In the genomic region with DNA sequence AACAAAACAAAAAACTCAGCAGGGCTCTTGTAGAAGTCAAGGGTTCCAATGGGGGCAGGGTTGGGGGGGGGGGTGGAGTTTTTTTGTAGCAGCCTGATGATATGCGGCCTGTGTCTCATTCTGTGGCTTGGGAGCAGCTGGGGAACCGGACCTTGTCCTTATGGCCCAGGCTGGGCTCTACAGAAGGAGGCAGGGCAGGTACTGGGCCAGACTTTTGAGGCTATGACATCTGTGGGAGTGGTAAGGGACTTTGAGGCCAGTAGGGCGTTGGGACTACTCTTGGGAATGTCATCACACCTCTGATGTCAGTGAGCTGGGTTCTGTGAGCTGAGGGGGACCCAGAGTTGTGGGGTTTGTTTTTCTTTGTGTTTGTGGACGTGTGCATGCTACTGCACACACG, we compare ENCODE assay signal across 8 mouse cellular contexts.
DNase-seq lines count a peak whose midpoint lies in the region; ATAC-seq and TF ChIP-seq lines count a peak whose summit lies in the region.

No protein-coding gene starts in this region.

- H3K4me3 ChIP-seq in heart, embryonic 14.5 days (ENCODE audit: control insufficient read depth in 1 of 2, insufficient read depth in 1 of 2, low read depth in 1 of 2, low read length in 2 of 2), result no peak overlapping the region
- no peak overlapping the region for H3K4me3 ChIP-seq in lung, embryonic 16.5 days (ENCODE audit: low read length)
- no peak overlapping the region for H3K4me3 ChIP-seq in intestine, postnatal 0 days (ENCODE audit: low read depth, low read length)
- H3K4me3 ChIP-seq in neural tube, embryonic 15.5 days (replicated peaks), result no peak overlapping the region

- TF ChIP-seq CTCF in intestine, postnatal 0 days (IDR thresholded peaks at IDR 0.05; ENCODE audit: low read depth), result no peak

- H3K9me3 ChIP-seq in heart, embryonic 14.5 days (ENCODE audit: control insufficient read depth, low read length), result no peaks in the 10 kb centered on the region
- H3K9me3 ChIP-seq in lung, embryonic 16.5 days (ENCODE audit: control insufficient read depth, low read length), result no peaks in the 10 kb centered on the region
- no peaks in the 10 kb centered on the region for H3K9me3 ChIP-seq in intestine, postnatal 0 days (ENCODE audit: control insufficient read depth)
- no peaks in the 10 kb centered on the region for H3K9me3 ChIP-seq in neural tube, embryonic 15.5 days (replicated peaks)

- 71% methylated on average over 5 of the region's 5 CpGs for WGBS in heart, embryonic 14.5 days
- WGBS in lung, embryonic 16.5 days, result 70% methylated on average over 5 of the region's 5 CpGs
- WGBS in intestine, postnatal 0 days, result 40% methylated on average over 5 of the region's 5 CpGs
- 51% methylated on average over 5 of the region's 5 CpGs for WGBS in neural tube, embryonic 15.5 days

- H3K36me3 ChIP-seq in heart, embryonic 14.5 days (ENCODE audit: control insufficient read depth, insufficient read depth, low read length), result no peaks in the 10 kb centered on the region
- no peaks in the 10 kb centered on the region for H3K36me3 ChIP-seq in lung, embryonic 16.5 days (ENCODE audit: control insufficient read depth, insufficient read depth, low read length)
- H3K36me3 ChIP-seq in intestine, postnatal 0 days (ENCODE audit: control insufficient read depth, insufficient read depth), result no peaks in the 10 kb centered on the region
- no peaks in the 10 kb centered on the region for H3K36me3 ChIP-seq in neural tube, embryonic 15.5 days

- H3K4me2 ChIP-seq in heart, embryonic 14.5 days (ENCODE audit: low read length), result peak overlapping the region; percentile 40; the same call in 1 of the 2 replicates
- no peak overlapping the region for H3K4me2 ChIP-seq in lung, embryonic 16.5 days (ENCODE audit: low read depth, low read length)
- H3K4me2 ChIP-seq in intestine, postnatal 0 days (replicated peaks; ENCODE audit: low read depth), result no peak overlapping the region; the same call in 1 of the 2 replicates
- H3K4me2 ChIP-seq in neural tube, embryonic 15.5 days, result peak overlapping the region; percentile 93

- no peak for DNase-seq in heart, postnatal 25 days (ENCODE audit: low spot score)
- no peak for DNase-seq in lung, postnatal 14 days
- DNase-seq in thymus, postnatal 36 days, result no peak
- DNase-seq in layer of hippocampus, postnatal 25 days (ENCODE audit: extremely low spot score in 1 of 2, low spot score in 1 of 2), result no peak

- no peaks in the 10 kb centered on the region for H3K27me3 ChIP-seq in heart, embryonic 14.5 days (ENCODE audit: control insufficient read depth, insufficient read depth, low read length)
- no peaks in the 10 kb centered on the region for H3K27me3 ChIP-seq in lung, embryonic 16.5 days (ENCODE audit: control insufficient read depth, insufficient read depth, low read depth, low read length)
- H3K27me3 ChIP-seq in intestine, postnatal 0 days (replicated peaks; ENCODE audit: control insufficient read depth, insufficient read depth, low read length), result no peaks in the 10 kb centered on the region
- no peaks in the 10 kb centered on the region for H3K27me3 ChIP-seq in neural tube, embryonic 15.5 days (replicated peaks)

- peaks cover 76 to 88% of the 10 kb centered on the region in 2 experiments for H3K4me1 ChIP-seq in heart, embryonic 14.5 days (ENCODE audit: control insufficient read depth in 2 of 2, insufficient read depth in 2 of 2, low read length in 2 of 2)
- H3K4me1 ChIP-seq in lung, embryonic 16.5 days (replicated peaks; ENCODE audit: control insufficient read depth, insufficient read depth, low read length), result peaks cover 82% of the 10 kb centered on the region
- H3K4me1 ChIP-seq in intestine, postnatal 0 days (replicated peaks; ENCODE audit: control insufficient read depth, insufficient read depth, low read length), result peaks cover 41% of the 10 kb centered on the region
- peaks cover 94% of the 10 kb centered on the region for H3K4me1 ChIP-seq in neural tube, embryonic 15.5 days

- peak overlapping the region in 1 of 2 experiments; percentile 61; a peak in 2 of 4 replicates for H3K27ac ChIP-seq in heart, embryonic 14.5 days (replicated peaks in 1 of 2; ENCODE audit: control insufficient read depth in 1 of 2, insufficient read depth in 1 of 2, low read depth in 2 of 2, low read length in 2 of 2)
- peak overlapping the region; percentile 91 for H3K27ac ChIP-seq in lung, embryonic 16.5 days (ENCODE audit: low read length)
- 0 out of 2 replicates have a peak overlapping the region, but pooled peaks have one; percentile 42 for H3K27ac ChIP-seq in intestine, postnatal 0 days (ENCODE audit: low read depth, low read length)
- no peak overlapping the region for H3K27ac ChIP-seq in neural tube, embryonic 15.5 days (replicated peaks)

- no peak for ATAC-seq in heart, embryonic 14.5 days (ENCODE audit: insufficient number of reproducible peaks, insufficient read depth, low FRiP score, low read depth)
- ATAC-seq in lung, embryonic 16.5 days (ENCODE audit: low read depth), result no peak
- no peak for ATAC-seq in intestine, postnatal 0 days
- no peak for ATAC-seq in neural tube, embryonic 15.5 days (ENCODE audit: low FRiP score)

- intact Hi-C loops in heart, postnatal 25 days (cut with DNase I), result no loop called here

- no peak overlapping the region; the same call in 1 of the 2 replicates for H3K9ac ChIP-seq in heart, embryonic 14.5 days (ENCODE audit: low read length)
- H3K9ac ChIP-seq in lung, embryonic 16.5 days (ENCODE audit: low read length), result no peak overlapping the region
- H3K9ac ChIP-seq in intestine, postnatal 0 days (ENCODE audit: low read depth, low read length), result no peak overlapping the region
- H3K9ac ChIP-seq in neural tube, embryonic 15.5 days (replicated peaks), result no peak overlapping the region

Comparison
In these comparisons a context has a peak if more than half of its experiments do, and no peak if none do; other contexts are left out.
1. H3K4me2 ChIP-seq: peak in heart, embryonic 14.5 days (single experiment) and neural tube, embryonic 15.5 days (single experiment); none in lung, embryonic 16.5 days (single experiment) and intestine, postnatal 0 days (single experiment).